Mouse (Mus musculus) spleen, postnatal 4 days (tissue): ENCODE results near the gene Tekt3.

Experiments
- DNase-seq, 2 experiments: peaks; one replicate each; pipeline ENCODE4 v3.0.0; 2022; ENCODE audit warnings: low spot score in 2 of 2

Tekt3 gene

GRCm38 (mm10) chr11:63061446-63061845 lies at the start of gene Tekt3:
Tekt3 (plus strand) TSS chr11:63061654.
- DNase-seq, result no peak

GRCm38 (mm10) chr11:63017327-63018082 lies 43.9 kb upstream of the Tekt3 start:
- DNase-seq, result no peak

- DNase-seq, result no peak
Measured at GRCm38 (mm10) chr11:63018083-63018622, 43.3 kb upstream of the Tekt3 start.

GRCm38 (mm10) chr11:63020633-63021032 lies 40.8 kb upstream of the Tekt3 start:
- no peak for DNase-seq

- no peak for DNase-seq
Measured at GRCm38 (mm10) chr11:63021141-63021806, 40.2 kb upstream of the Tekt3 start.

GRCm38 (mm10) chr11:63023461-63023860 lies 38.0 kb upstream of the Tekt3 start:
- DNase-seq, result no peak

GRCm38 (mm10) chr11:63024136-63024535 lies 37.3 kb upstream of the Tekt3 start:
- no peak for DNase-seq

GRCm38 (mm10) chr11:63025476-63025875 lies 36.0 kb upstream of the Tekt3 start:
- DNase-seq, result no peak

- no peak for DNase-seq
Measured at GRCm38 (mm10) chr11:63026651-63027141, 34.8 kb upstream of the Tekt3 start.

- no peak for DNase-seq
Measured at GRCm38 (mm10) chr11:63028131-63028530, 33.3 kb upstream of the Tekt3 start.

GRCm38 (mm10) chr11:63029148-63029714 lies 32.2 kb upstream of the Tekt3 start:
- DNase-seq, result no peak

- no peak for DNase-seq
Measured at GRCm38 (mm10) chr11:63029721-63030120, 31.7 kb upstream of the Tekt3 start.

GRCm38 (mm10) chr11:63035420-63036211 lies 25.8 kb upstream of the Tekt3 start:
- DNase-seq, result no peak

- no peak for DNase-seq
Measured at GRCm38 (mm10) chr11:63040002-63040661, 21.3 kb upstream of the Tekt3 start.

- DNase-seq, result no peak
Measured at GRCm38 (mm10) chr11:63045771-63046170, 15.7 kb upstream of the Tekt3 start.

GRCm38 (mm10) chr11:63046380-63046779 lies 15.1 kb upstream of the Tekt3 start:
- peak in 1 of 2 experiments; percentile 31 for DNase-seq

GRCm38 (mm10) chr11:63050362-63050932 lies 11.0 kb upstream of the Tekt3 start:
- DNase-seq, result no peak

- peak in 1 of 2 experiments; percentile 17 for DNase-seq
Measured at GRCm38 (mm10) chr11:63051041-63051440, 10.4 kb upstream of the Tekt3 start.

GRCm38 (mm10) chr11:63051996-63052395 lies 9.5 kb upstream of the Tekt3 start:
- no peak for DNase-seq

GRCm38 (mm10) chr11:63055596-63055995 lies 5.9 kb upstream of the Tekt3 start:
- no peak for DNase-seq
